Mouse (Mus musculus) midbrain, embryonic 13.5 days (tissue): ENCODE data around the gene Skiv2l. TPM values are rescaled to one million over a fixed set of nuclear protein-coding genes. Genes with fewer than 3 reads are reported as not detected.
"Not testable (repeated sequence)": the region's sequence is repeated elsewhere in the genome, so short reads cannot be mapped to it uniquely, and the experiment has no call there.

Experiments used
- ATAC-seq: fragments of 200-750 bp; cut with Nextera tagmentation; 2 replicates; pipeline ENCODE4 v1.8.0; 2017; ENCODE audit warnings: mild to moderate bottlenecking, moderate TSS enrichment, moderate library complexity
- H3K27ac ChIP-seq: fragments of 300-500 bp; sonication (generic); 2 replicates; pipeline ENCODE4 v1.5.1; 2015; ENCODE audit warnings: inconsistent platforms, mild to moderate bottlenecking, moderate library complexity
- H3K27me3 ChIP-seq: fragments of 300-500 bp; sonication (generic); 2 replicates; pipeline ENCODE4 v1.6.1; 2015; ENCODE audit warnings: mild to moderate bottlenecking, inconsistent platforms
- H3K36me3 ChIP-seq: fragments of 300-500 bp; sonication (generic); 2 replicates; pipeline ENCODE4 v1.6.1; 2015; ENCODE audit warnings: mild to moderate bottlenecking, inconsistent platforms
- H3K4me1 ChIP-seq: fragments of 300-500 bp; sonication (generic); replicated peaks from 2 replicates; pipeline ENCODE4 v1.6.1; 2015; ENCODE audit warnings: inconsistent platforms
- H3K4me2 ChIP-seq: fragments of 300-500 bp; sonication (generic); replicated peaks from 2 replicates; pipeline ENCODE4 v1.6.1; 2015; ENCODE audit warnings: moderate library complexity, mild to moderate bottlenecking, inconsistent platforms
- H3K4me3 ChIP-seq: fragments of 300-500 bp; sonication (generic); replicated peaks from 2 replicates; pipeline ENCODE4 v1.5.1; 2015; ENCODE audit warnings: mild to moderate bottlenecking, inconsistent platforms
- H3K9ac ChIP-seq: fragments of 300-500 bp; sonication (generic); replicated peaks from 2 replicates; pipeline ENCODE4 v1.6.1; 2015; ENCODE audit warnings: mild to moderate bottlenecking, inconsistent platforms
- H3K9me3 ChIP-seq: fragments of 300-500 bp; sonication (generic); 2 replicates; pipeline ENCODE4 v1.6.1; 2016; ENCODE audit warnings: mild to moderate bottlenecking, inconsistent platforms
- WGBS: fragments of 180-500 bp; shearing (Covaris S2); methylation state at CpG from one replicate; pipeline ENCODE4 v1.1.7; 2015; 5-methylcytosine and 5-hydroxymethylcytosine counted together
- polyA plus RNA-seq: library from polyadenylated mRNA; unstranded; fragments of >200 nt; fragmentation: Nextera tagmentation; extraction: Ambion mirVana; gene quantifications from 2 replicates; pipeline ENCODE4 v1.2.1, GENCODE M21; 2015

The Skiv2l gene
- polyA plus RNA-seq, 1 experiment from 2014 or later, result 61.3 TPM

GRCm38 (mm10) chr17:34804871-34805562 is 45.0 kb downstream of the Skiv2l start:
- Histone ChIP-seq H3K36me3 (no peaks in the 10 kb centered on the region), H3K4me2 (no peak overlapping the region), H3K27ac (no peak overlapping the region), H3K4me1 (no peaks in the 10 kb centered on the region), H3K9me3 (no peaks in the 10 kb centered on the region), H3K27me3 (no peaks in the 10 kb centered on the region), H3K4me3 (no peak overlapping the region), H3K9ac (no peak overlapping the region)
- 78% methylated on average over 6 of the region's 6 CpGs for WGBS
- no peak for ATAC-seq

- H3K36me3 ChIP-seq, H3K9ac ChIP-seq, ATAC-seq, H3K4me2 ChIP-seq, H3K27me3 ChIP-seq, H3K9me3 ChIP-seq, H3K27ac ChIP-seq, H3K4me1 ChIP-seq, H3K4me3 ChIP-seq: not testable (repeated sequence)
- 86% methylated on average over 5 of the region's 6 CpGs for WGBS
Measured at GRCm38 (mm10) chr17:34804301-34804700, 45.7 kb downstream of the Skiv2l start, which contains the start of gene Cyp21a1. Gene Cyp21a1, minus strand, starts transcription at chr17:34804561.

- H3K36me3 ChIP-seq, H3K9ac ChIP-seq, H3K27ac ChIP-seq, H3K4me1 ChIP-seq, H3K9me3 ChIP-seq, H3K4me3 ChIP-seq, H3K4me2 ChIP-seq, ATAC-seq, H3K27me3 ChIP-seq: not testable (repeated sequence)
- 91% methylated on average over 6 of the region's 6 CpGs for WGBS
Measured at GRCm38 (mm10) chr17:34803367-34803766, 46.6 kb downstream of the Skiv2l start.

GRCm38 (mm10) chr17:34802756-34803155 is 47.3 kb downstream of the Skiv2l start:
- not testable (repeated sequence) for ATAC-seq, H3K27ac ChIP-seq, H3K9ac ChIP-seq, H3K4me3 ChIP-seq, H3K9me3 ChIP-seq, H3K4me2 ChIP-seq, H3K27me3 ChIP-seq, H3K36me3 ChIP-seq, H3K4me1 ChIP-seq
- 92% methylated on average over 9 of the region's 9 CpGs for WGBS

GRCm38 (mm10) chr17:34800781-34801305 is 49.2 kb downstream of the Skiv2l start:
- not testable (repeated sequence) for H3K4me2 ChIP-seq, H3K9me3 ChIP-seq, H3K27me3 ChIP-seq, H3K27ac ChIP-seq, ATAC-seq, H3K4me1 ChIP-seq, H3K36me3 ChIP-seq, H3K4me3 ChIP-seq, H3K9ac ChIP-seq
- 93% methylated on average over 16 of the region's 16 CpGs for WGBS

GRCm38 (mm10) chr17:34799531-34799925 is 50.5 kb downstream of the Skiv2l start:
- H3K4me1 ChIP-seq, result no peaks in the 10 kb centered on the region
- no peak overlapping the region for H3K27ac ChIP-seq
- no peak for ATAC-seq
- H3K9ac ChIP-seq, result no peak overlapping the region
- no peaks in the 10 kb centered on the region for H3K36me3 ChIP-seq
- 84% methylated on average over 4 of the region's 4 CpGs for WGBS
- H3K4me2 ChIP-seq, result no peak overlapping the region
- H3K4me3 ChIP-seq, result no peak overlapping the region
- H3K9me3 ChIP-seq, result no peaks in the 10 kb centered on the region
- no peaks in the 10 kb centered on the region for H3K27me3 ChIP-seq

GRCm38 (mm10) chr17:34798866-34799530 is 51.0 kb downstream of the Skiv2l start:
- H3K27me3 ChIP-seq, result no peaks in the 10 kb centered on the region
- H3K4me3 ChIP-seq, result no peak overlapping the region
- H3K27ac ChIP-seq, result no peak overlapping the region
- 94% methylated on average over 13 of the region's 17 CpGs for WGBS
- H3K4me1 ChIP-seq, result no peaks in the 10 kb centered on the region
- H3K4me2 ChIP-seq, result no peak overlapping the region
- no peak for ATAC-seq
- H3K9ac ChIP-seq, result no peak overlapping the region
- H3K36me3 ChIP-seq, result no peaks in the 10 kb centered on the region
- H3K9me3 ChIP-seq, result no peaks in the 10 kb centered on the region

GRCm38 (mm10) chr17:34798071-34798470 is 51.9 kb downstream of the Skiv2l start:
- WGBS, result 84% methylated on average over 7 of the region's 7 CpGs
- H3K27me3 ChIP-seq, ATAC-seq, H3K36me3 ChIP-seq, H3K4me2 ChIP-seq, H3K4me3 ChIP-seq, H3K9me3 ChIP-seq, H3K4me1 ChIP-seq, H3K27ac ChIP-seq, H3K9ac ChIP-seq: not testable (repeated sequence)

GRCm38 (mm10) chr17:34797211-34797995 is 52.6 kb downstream of the Skiv2l start:
- not testable (repeated sequence) for H3K9me3 ChIP-seq, H3K9ac ChIP-seq, H3K36me3 ChIP-seq, ATAC-seq, H3K27ac ChIP-seq, H3K4me2 ChIP-seq, H3K27me3 ChIP-seq, H3K4me1 ChIP-seq, H3K4me3 ChIP-seq
- WGBS, result 89% methylated on average over 10 of the region's 10 CpGs

GRCm38 (mm10) chr17:34796311-34797140 is 53.5 kb downstream of the Skiv2l start:
- H3K27ac ChIP-seq, result no peak overlapping the region
- H3K9ac ChIP-seq, result no peak overlapping the region
- peaks cover 9% of the 10 kb centered on the region for H3K9me3 ChIP-seq
- no peaks in the 10 kb centered on the region for H3K4me1 ChIP-seq
- no peaks in the 10 kb centered on the region for H3K27me3 ChIP-seq
- no peak overlapping the region for H3K4me3 ChIP-seq
- H3K4me2 ChIP-seq, result no peak overlapping the region
- ATAC-seq, result no peak
- WGBS, result 82% methylated on average over 8 of the region's 8 CpGs
- no peaks in the 10 kb centered on the region for H3K36me3 ChIP-seq

GRCm38 (mm10) chr17:34795633-34796032 is 54.4 kb downstream of the Skiv2l start:
- no peak overlapping the region for H3K9ac ChIP-seq
- no peak overlapping the region for H3K4me2 ChIP-seq
- H3K27me3 ChIP-seq, result no peaks in the 10 kb centered on the region
- WGBS, result 61% methylated on average over 9 of the region's 9 CpGs
- H3K4me3 ChIP-seq, result no peak overlapping the region
- ATAC-seq, result no peak
- H3K27ac ChIP-seq, result no peak overlapping the region
- H3K9me3 ChIP-seq, result peaks cover 9% of the 10 kb centered on the region
- no peaks in the 10 kb centered on the region for H3K4me1 ChIP-seq
- H3K36me3 ChIP-seq, result no peaks in the 10 kb centered on the region
